Mouse (Mus musculus) erythroblast, embryonic 14.5 days (primary cell): ENCODE data around the gene Arl15.

ENCODE experiments used
- GATA1 ChIP-seq: IDR thresholded peaks from 2 replicates; pipeline ENCODE4 v1.6.1; 2012; ENCODE audit warnings: low read length, inconsistent platforms, mixed read lengths
- TAL1 ChIP-seq: IDR thresholded peaks from 3 replicates; pipeline ENCODE4 v1.6.1; 2012; ENCODE audit warnings: low read length, inconsistent platforms, mixed read lengths

DNA sequence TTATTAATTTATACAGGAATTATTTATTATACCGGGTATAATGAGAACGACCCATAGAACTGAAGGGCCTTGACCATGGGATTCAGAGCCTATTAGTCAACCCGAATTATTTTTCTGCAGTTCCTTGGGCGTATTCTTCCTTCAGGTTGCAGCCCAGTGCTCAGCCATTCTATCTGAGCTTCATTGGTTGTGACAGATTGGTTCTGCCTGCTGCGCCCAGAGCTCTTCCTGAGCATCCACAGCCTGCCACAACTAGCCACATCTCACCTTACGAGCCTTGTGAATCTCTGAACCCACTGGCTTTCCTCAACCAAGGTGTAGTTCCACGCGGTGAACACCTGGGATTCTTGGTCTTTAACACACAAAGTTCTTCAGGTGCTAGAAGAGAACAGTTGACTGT, 350.9 kb downstream of the Arl15 start:
- TF ChIP-seq TAL1, result no peak
- TF ChIP-seq GATA1, result no peak
